Mouse (Mus musculus) Patski (cell line): ENCODE measurements at regions not wholly inside any gene's neighbourhood (a gene's known extent, or its start where the extent isn't known, plus 50 kb on each side); places are given as distances from the start of the nearest gene placed in this dataset.
"Not testable (repeated sequence)": the region's sequence is repeated elsewhere in the genome, so short reads cannot be mapped to it uniquely, and the experiment has no call there.

ENCODE experiments used
- ATAC-seq: fragments of 100-300 bp; one replicate; pipeline ENCODE4 v1.8.0; 2021
- CTCF ChIA-PET: fragments of 350-600 bp; sonication (Branson Sonifier 250); formaldehyde crosslinking; loops from one replicate; lab custom pipeline; 2022; ENCODE audit warnings: inconsistent platforms; lab: Charles Lee
- POLR2A ChIA-PET: fragments of 350-600 bp; sonication (Branson Sonifier 250); formaldehyde crosslinking; loops from one replicate; lab custom pipeline; 2022; ENCODE audit warnings: antibody characterized with exemption, inconsistent platforms; lab: Charles Lee
- DNase-seq: peaks from one replicate; pipeline ENCODE4 v3.0.0-alpha.2; 2011; ENCODE audit warnings: low read depth, low spot score
- H3K27me3 ChIP-seq: fragments of 371-371 bp; one replicate; pipeline ENCODE4 v1.5.1; 2021
- CTCF ChIP-seq: fragments of 100-300 bp; IDR thresholded peaks from one replicate; pipeline ENCODE4 v1.5.1; 2021
- in situ Hi-C: fragments of 300-500 bp; cut with MboI; formaldehyde crosslinking; loops from 3 replicates; pipeline ENCODE4 v1.11.1; 2018; ENCODE audit warnings: low pct_unique_long_range_greater_than_20kb, mixed read lengths

- ChIA-PET CTCF (no interaction called here), POLR2A (no interaction called here)
- DNase-seq (no peak), ATAC-seq (no peak)
- TF ChIP-seq CTCF = no peak
- no peaks in the 10 kb centered on the region for H3K27me3 ChIP-seq
- in situ Hi-C loops = no loop called here
Observed at GRCm38 (mm10) chr13:5648276-5648675, 213.0 kb upstream of the Klf6 start.

GRCm38 (mm10) chr13:5657556-5657955 is 203.7 kb upstream of the Klf6 start:
- in situ Hi-C loops = no loop called here
- no peak for TF ChIP-seq CTCF
- ATAC-seq = no peak
- ChIA-PET POLR2A (no interaction called here), CTCF (interaction anchor here (1.2 kb wide), 1 partner anchor 31 kb away, joined by 4 read pairs; no protein-coding TSS in a partner anchor)
- no peaks in the 10 kb centered on the region for H3K27me3 ChIP-seq
- DNase-seq = peak; percentile 41

GRCm38 (mm10) chr13:5666235-5667007 is 194.9 kb upstream of the Klf6 start:
- DNase-seq (no peak), ATAC-seq (peak; percentile 35)
- ChIA-PET POLR2A (no interaction called here), CTCF (interaction anchor here (1.5 kb wide), 1 partner anchor 9 kb away, joined by 3 read pairs; no protein-coding TSS in a partner anchor)
- TF ChIP-seq CTCF = no peak
- no peaks in the 10 kb centered on the region for H3K27me3 ChIP-seq
- in situ Hi-C loops = no loop called here

GRCm38 (mm10) chr13:5675668-5676067 is 185.6 kb upstream of the Klf6 start:
- no peaks in the 10 kb centered on the region for H3K27me3 ChIP-seq
- ATAC-seq = no peak
- POLR2A ChIA-PET = no interaction called here
- CTCF ChIA-PET = interaction anchor here (0.8 to 1.6 kb wide), 2 partner anchors 10 to 13 kb away, joined by 3 to 5 read pairs; no protein-coding TSS in a partner anchor
- in situ Hi-C loops = no loop called here
- no peak for DNase-seq
- no peak for TF ChIP-seq CTCF

GRCm38 (mm10) chr13:5690124-5690523 is 171.2 kb upstream of the Klf6 start:
- no peak for DNase-seq
- ChIA-PET POLR2A (no interaction called here), CTCF (no interaction called here)
- in situ Hi-C loops = no loop called here
- no peak for ATAC-seq
- no peaks in the 10 kb centered on the region for H3K27me3 ChIP-seq
- TF ChIP-seq CTCF = no peak

- DNase-seq, ATAC-seq, in situ Hi-C loops: not testable (repeated sequence)
Observed at GRCm38 (mm10) chr13:5690680-5691079, 170.6 kb upstream of the Klf6 start.

GRCm38 (mm10) chr13:5694626-5695025 is 166.7 kb upstream of the Klf6 start:
- DNase-seq (no peak), ATAC-seq (no peak)
- CTCF ChIA-PET = no interaction called here
- TF ChIP-seq CTCF = no peak
- H3K27me3 ChIP-seq = no peaks in the 10 kb centered on the region
- in situ Hi-C loops = no loop called here
- POLR2A ChIA-PET = no interaction called here

More at GRCm38 (mm10) chr13:5690680-5691079, 170.6 kb upstream of the Klf6 start:
- H3K27me3 ChIP-seq, CTCF ChIA-PET, POLR2A ChIA-PET: not testable (repeated sequence)

- POLR2A ChIA-PET, in situ Hi-C loops: not testable (repeated sequence)
Observed at GRCm38 (mm10) chr13:5695581-5695980, 165.7 kb upstream of the Klf6 start.

GRCm38 (mm10) chr13:5696377-5696776 is 164.9 kb upstream of the Klf6 start:
- no peak for DNase-seq
- ATAC-seq = no peak
- POLR2A ChIA-PET = no interaction called here
- CTCF ChIA-PET = interaction anchor here (1.3 kb wide), 1 partner anchor 12 kb away, joined by 3 read pairs; no protein-coding TSS in a partner anchor
- no peak for TF ChIP-seq CTCF
- H3K27me3 ChIP-seq = no peaks in the 10 kb centered on the region
- in situ Hi-C loops = no loop called here

More at GRCm38 (mm10) chr13:5695581-5695980, 165.7 kb upstream of the Klf6 start:
- DNase-seq, ATAC-seq, H3K27me3 ChIP-seq, CTCF ChIA-PET: not testable (repeated sequence)

- not testable (repeated sequence) for ATAC-seq
Observed at GRCm38 (mm10) chr13:5697329-5697728, 164.0 kb upstream of the Klf6 start.

GRCm38 (mm10) chr13:5702071-5702470 is 159.2 kb upstream of the Klf6 start:
- ChIA-PET CTCF (no interaction called here), POLR2A (no interaction called here)
- ATAC-seq (no peak), DNase-seq (no peak)
- TF ChIP-seq CTCF = no peak
- no peaks in the 10 kb centered on the region for H3K27me3 ChIP-seq
- in situ Hi-C loops = no loop called here

More at GRCm38 (mm10) chr13:5697329-5697728, 164.0 kb upstream of the Klf6 start:
- DNase-seq, H3K27me3 ChIP-seq, in situ Hi-C loops: not testable (repeated sequence)
- ChIA-PET POLR2A (interaction anchor here (0.7 kb wide), 1 partner anchor 1832 kb away, joined by 3 read pairs; no protein-coding TSS in a partner anchor), CTCF (interaction anchor here (1.3 kb wide), 1 partner anchor 11 kb away, joined by 3 read pairs; no protein-coding TSS in a partner anchor)
